Mouse (Mus musculus) intestine, embryonic 16.5 days (tissue): ENCODE data around the gene Rab3d. TPM values are rescaled to one million over a fixed set of nuclear protein-coding genes. Genes with fewer than 3 reads are reported as not detected.
"Not testable (repeated sequence)": the region's sequence is repeated elsewhere in the genome, so short reads cannot be mapped to it uniquely, and the experiment has no call there.

ENCODE experiments used
- ATAC-seq: fragments of 200-750 bp; cut with Nextera tagmentation; 2 replicates; pipeline ENCODE4 v1.8.0; 2017; ENCODE audit warnings: moderate TSS enrichment, moderate library complexity
- H3K27ac ChIP-seq: fragments of 300-500 bp; sonication (generic); 2 replicates; pipeline ENCODE4 v1.5.1; 2014; ENCODE audit warnings: mild to moderate bottlenecking, low read length
- H3K27me3 ChIP-seq: fragments of 300-500 bp; sonication (generic); replicated peaks from 2 replicates; pipeline ENCODE4 v1.6.1; 2014; ENCODE audit warnings: low read length, control low read depth, mixed read lengths; ENCODE audit not compliant: control insufficient read depth, insufficient read depth
- H3K36me3 ChIP-seq: fragments of 300-500 bp; sonication (generic); 2 replicates; pipeline ENCODE4 v1.6.1; 2014; ENCODE audit warnings: low read length, control low read depth; ENCODE audit not compliant: control insufficient read depth, insufficient read depth
- H3K4me1 ChIP-seq: fragments of 300-500 bp; sonication (generic); 2 replicates; pipeline ENCODE4 v1.6.1; 2014; ENCODE audit warnings: low read length, control low read depth, mixed read lengths; ENCODE audit not compliant: control insufficient read depth, insufficient read depth
- H3K4me2 ChIP-seq: fragments of 300-500 bp; sonication (generic); 2 replicates; pipeline ENCODE4 v1.6.1; 2014; ENCODE audit warnings: low read depth, low read length, control low read depth
- H3K4me3 ChIP-seq: fragments of 300-500 bp; sonication (generic); 2 replicates; pipeline ENCODE4 v1.5.1; 2014; ENCODE audit warnings: mild to moderate bottlenecking, low read length
- H3K9ac ChIP-seq: fragments of 300-500 bp; sonication (generic); 2 replicates; pipeline ENCODE4 v1.6.1; 2014; ENCODE audit warnings: low read depth, low read length
- H3K9me3 ChIP-seq: fragments of 300-500 bp; sonication (generic); 2 replicates; pipeline ENCODE4 v1.6.1; 2016; ENCODE audit warnings: low read length, control low read depth; ENCODE audit not compliant: control insufficient read depth
- WGBS: fragments of 180-500 bp; shearing (Covaris S2); extraction: QIAGEN DNeasy Blood & Tissue Kit; methylation state at CpG from one replicate; pipeline ENCODE4 v1.1.7; 2014; 5-methylcytosine and 5-hydroxymethylcytosine counted together
- polyA plus RNA-seq: library from polyadenylated mRNA; unstranded; fragments of >200 nt; fragmentation: Nextera tagmentation; extraction: Ambion mirVana; gene quantifications from 2 replicates; pipeline ENCODE4 v1.2.1, GENCODE M21; 2015

The Rab3d gene
- polyA plus RNA-seq, 1 experiment from 2014 or later, result 47.5 TPM

DNA sequence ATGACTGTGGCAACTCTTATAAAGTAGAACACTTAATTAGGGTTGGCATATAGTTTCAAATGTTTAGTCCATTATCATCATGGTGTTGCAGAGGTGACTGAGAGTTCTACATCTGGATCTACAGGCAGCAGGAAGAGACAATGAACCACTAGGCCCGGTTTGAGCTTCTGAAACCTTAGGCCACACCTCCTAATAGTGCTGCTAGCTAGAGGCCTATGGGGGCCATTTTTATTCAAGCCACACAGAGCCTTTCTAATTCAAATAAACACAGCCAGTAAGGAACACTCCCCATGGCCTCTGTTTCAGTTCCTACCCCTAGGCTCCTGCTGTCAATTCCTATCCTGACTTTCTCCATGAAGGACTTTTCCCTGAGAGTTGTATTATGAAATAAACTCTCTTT lies 55.8 kb downstream of the Rab3d start:
- no peaks in the 10 kb centered on the region for H3K36me3 ChIP-seq
- WGBS, result 71% methylated on average over 1 of the region's 1 CpGs
- no peak overlapping the region for H3K4me3 ChIP-seq
- ATAC-seq, result no peak
- H3K27me3 ChIP-seq, result no peaks in the 10 kb centered on the region
- no peaks in the 10 kb centered on the region for H3K9me3 ChIP-seq
- no peak overlapping the region for H3K27ac ChIP-seq
- H3K4me1 ChIP-seq, result no peaks in the 10 kb centered on the region
- H3K4me2 ChIP-seq, result no peak overlapping the region
- H3K9ac ChIP-seq, result no peak overlapping the region

DNA sequence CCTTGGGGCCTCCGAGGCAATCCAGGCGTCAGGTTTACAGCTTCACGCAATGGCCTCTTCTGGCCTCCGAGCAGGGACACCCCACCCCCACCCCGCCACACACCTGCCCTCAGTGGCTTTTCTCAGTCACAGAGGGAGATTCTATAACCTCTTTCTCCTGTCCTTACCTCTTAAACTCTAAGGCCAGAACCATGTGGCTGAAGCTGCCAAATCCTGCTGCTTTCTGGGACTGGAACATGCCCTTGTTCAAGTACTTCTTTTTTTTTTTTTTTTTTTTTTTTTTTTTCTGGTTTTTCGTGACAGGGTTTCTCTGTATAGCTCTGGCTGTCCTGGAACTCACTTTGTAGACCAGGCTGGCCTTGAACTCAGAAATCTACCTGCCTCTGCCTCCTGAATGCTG lies 57.6 kb downstream of the Rab3d start:
- 52% methylated on average over 6 of the region's 6 CpGs for WGBS

DNA sequence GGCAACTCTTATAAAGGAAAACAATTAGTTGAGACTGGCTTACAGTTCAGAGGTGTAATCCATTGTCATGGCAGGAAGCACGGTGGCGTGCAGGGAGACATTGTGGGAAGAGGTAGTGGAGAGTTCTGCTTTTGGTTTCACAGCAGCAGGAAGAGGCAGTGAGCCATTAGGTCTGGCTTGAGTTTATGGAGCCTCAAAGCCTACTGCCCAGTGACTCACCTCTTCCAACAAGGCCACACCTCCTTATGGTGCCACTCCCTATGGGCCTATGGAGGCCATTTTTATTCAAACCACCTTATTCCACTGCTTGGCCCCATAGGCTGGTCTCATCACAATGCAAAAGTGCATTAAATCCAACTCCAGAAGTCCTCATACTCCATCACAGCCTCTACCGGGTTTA lies 58.4 kb downstream of the Rab3d start:
- Histone ChIP-seq H3K4me1 (peaks cover 6% of the 10 kb centered on the region; the same call in 1 of the 2 replicates), H3K27me3 (no peaks in the 10 kb centered on the region), H3K9me3 (no peaks in the 10 kb centered on the region), H3K36me3 (no peaks in the 10 kb centered on the region), H3K4me2 (no peak overlapping the region), H3K27ac (no peak overlapping the region), H3K4me3 (no peak overlapping the region), H3K9ac (no peak overlapping the region)
- 83% methylated on average over 3 of the region's 3 CpGs for WGBS
- no peak for ATAC-seq

More for the DNA sequence above, 57.6 kb downstream of the Rab3d start:
- H3K27me3 ChIP-seq, H3K4me1 ChIP-seq, H3K9ac ChIP-seq, H3K4me3 ChIP-seq, H3K27ac ChIP-seq, H3K9me3 ChIP-seq, H3K4me2 ChIP-seq, H3K36me3 ChIP-seq: not testable (repeated sequence)
- 0 out of 2 replicates have a peak, but pooled peaks have one; percentile 14 for ATAC-seq

DNA sequence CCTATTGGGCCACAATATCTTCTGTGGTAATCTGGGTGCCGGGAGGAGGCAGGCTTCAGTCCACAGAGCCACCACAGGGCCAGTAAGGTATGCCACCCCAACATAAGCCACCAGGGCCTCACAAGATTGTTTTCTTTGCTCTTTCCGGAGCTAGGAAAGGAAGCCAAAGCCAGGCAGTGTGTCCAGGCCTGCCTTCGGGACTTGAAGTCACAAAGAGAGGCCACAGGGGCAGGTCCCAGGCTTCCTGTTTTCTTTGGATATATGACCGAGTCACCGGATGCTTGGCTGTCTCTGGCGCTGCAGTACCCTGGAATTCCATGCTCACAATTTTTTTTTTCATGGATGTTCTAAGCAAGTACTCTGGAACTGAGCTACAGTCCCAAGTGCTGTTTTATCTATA lies 59.9 kb downstream of the Rab3d start:
- Histone ChIP-seq H3K9me3 (no peaks in the 10 kb centered on the region), H3K27ac (peak overlapping the region; percentile 4; the same call in 1 of the 2 replicates), H3K36me3 (no peaks in the 10 kb centered on the region), H3K4me2 (no peak overlapping the region), H3K4me3 (no peak overlapping the region), H3K9ac (no peak overlapping the region), H3K27me3 (no peaks in the 10 kb centered on the region), H3K4me1 (peaks cover 6% of the 10 kb centered on the region; the same call in 1 of the 2 replicates)
- ATAC-seq, result no peak
- 59% methylated on average over 6 of the region's 6 CpGs for WGBS

DNA sequence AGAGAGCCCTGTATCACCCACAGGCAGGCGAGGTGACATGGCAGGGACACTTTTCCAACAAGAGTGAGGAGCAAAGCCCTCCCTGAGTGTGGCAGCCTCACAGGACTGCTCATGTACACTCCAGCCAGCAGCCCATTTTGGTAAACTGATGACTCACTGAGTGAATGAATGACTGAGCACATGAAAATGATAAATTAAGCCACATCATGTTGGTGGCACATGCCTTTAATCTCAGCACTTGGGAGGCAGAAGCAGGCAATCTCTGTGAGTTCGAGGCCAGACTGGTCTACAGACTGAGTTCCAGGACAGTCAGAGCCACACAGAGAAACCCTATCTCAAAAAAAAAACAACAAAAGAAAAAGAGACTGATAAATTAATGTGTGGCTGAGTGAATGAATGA lies 60.5 kb downstream of the Rab3d start:
- H3K36me3 ChIP-seq, result no peaks in the 10 kb centered on the region
- 81% methylated on average over 2 of the region's 2 CpGs for WGBS
- H3K4me2 ChIP-seq, result no peak overlapping the region
- H3K4me3 ChIP-seq, result no peak overlapping the region
- peaks cover 6% of the 10 kb centered on the region; the same call in 1 of the 2 replicates for H3K4me1 ChIP-seq
- no peak overlapping the region for H3K9ac ChIP-seq
- ATAC-seq, result no peak
- no peaks in the 10 kb centered on the region for H3K27me3 ChIP-seq
- H3K27ac ChIP-seq, result peak overlapping the region; percentile 14; the same call in 1 of the 2 replicates
- H3K9me3 ChIP-seq, result no peaks in the 10 kb centered on the region

Other genes starting within 250 kb of the Rab3d start
- 86.7 and 88.2 TPM in 2 replicates for gene Ldlr, start 194.7 kb downstream of the Rab3d start, polyA plus RNA-seq
- 85.5 and 106 TPM in 2 replicates for gene Spc24, start 157.9 kb downstream of the Rab3d start, polyA plus RNA-seq
- gene Kank2, start 119.4 kb downstream of the Rab3d start, polyA plus RNA-seq, result 9.7 and 9.9 TPM in 2 replicates
- 17.3 and 18.4 TPM in 2 replicates for gene Angptl8, start 82.7 kb downstream of the Rab3d start, polyA plus RNA-seq
- 23.3 and 24.7 TPM in 2 replicates for gene Dock6, start 65.6 kb downstream of the Rab3d start, polyA plus RNA-seq
- 2.6 and 3.5 TPM in 2 replicates for gene Ccdc159, start 9.3 kb upstream of the Rab3d start, polyA plus RNA-seq
- 93.9 and 97.0 TPM in 2 replicates for gene Tmem205, start 9.4 kb upstream of the Rab3d start, polyA plus RNA-seq
- 5.2 and 6.2 TPM in 2 replicates for gene Plppr2, start 18.8 kb upstream of the Rab3d start, polyA plus RNA-seq
- gene Swsap1, start 37.6 kb upstream of the Rab3d start, polyA plus RNA-seq, result 5.9 and 6.5 TPM in 2 replicates
- gene Epor, start 45.3 kb upstream of the Rab3d start, polyA plus RNA-seq, result 4.8 and 6.4 TPM in 2 replicates
- 1.7 and 2.0 TPM in 2 replicates for gene Rgl3, start 71.3 kb upstream of the Rab3d start, polyA plus RNA-seq
- 0.28 and 0.54 TPM in 2 replicates for gene Ccdc151, start 84.4 kb upstream of the Rab3d start, polyA plus RNA-seq
- 121 and 125 TPM in 2 replicates for gene Prkcsh, start 84.6 kb upstream of the Rab3d start, polyA plus RNA-seq
- 1.5 and 1.9 TPM in 2 replicates for gene Elavl3, start 133.8 kb upstream of the Rab3d start, polyA plus RNA-seq
- not detected in 2 replicates for gene Gm49318, start 153.1 kb upstream of the Rab3d start, polyA plus RNA-seq
- 9.2 and 9.7 TPM in 2 replicates for gene Zfp653, start 153.2 kb upstream of the Rab3d start, polyA plus RNA-seq
- gene Ecsit, start 167.2 kb upstream of the Rab3d start, polyA plus RNA-seq, result 50.8 and 54.2 TPM in 2 replicates
- gene Cnn1, start 181.0 kb upstream of the Rab3d start, polyA plus RNA-seq, result 324 and 348 TPM in 2 replicates
- gene Elof1, start 199.0 kb upstream of the Rab3d start, polyA plus RNA-seq, result 134 and 157 TPM in 2 replicates
- gene Acp5, start 217.5 kb upstream of the Rab3d start, polyA plus RNA-seq, result 78.2 and 87.5 TPM in 2 replicates
- gene Pigyl, start 238.7 kb upstream of the Rab3d start, polyA plus RNA-seq, result 93.1 and 94.5 TPM in 2 replicates